Mouse (Mus musculus) hindbrain, postnatal 0 days (tissue): ENCODE data around the gene Zfp341. TPM values are rescaled to one million over a fixed set of nuclear protein-coding genes. Genes with fewer than 3 reads are reported as not detected.

Experiments
- ATAC-seq: fragments of 200-750 bp; cut with Nextera tagmentation; 2 replicates; pipeline ENCODE4 v1.8.0; 2017; ENCODE audit warnings: mild to moderate bottlenecking, moderate TSS enrichment, moderate library complexity
- DNase-seq: peaks from one replicate; pipeline ENCODE4 v3.0.0-alpha.2; 2015; ENCODE audit warnings: low spot score
- H3K27ac ChIP-seq: fragments of 300-500 bp; sonication (generic); 2 replicates; pipeline ENCODE4 v1.5.1; 2014; ENCODE audit warnings: mild to moderate bottlenecking
- H3K27me3 ChIP-seq: fragments of 300-500 bp; sonication (generic); 2 replicates; pipeline ENCODE4 v1.6.1; 2014; ENCODE audit warnings: low read length, mixed read lengths; ENCODE audit not compliant: insufficient read depth
- H3K36me3 ChIP-seq: fragments of 300-500 bp; sonication (generic); 2 replicates; pipeline ENCODE4 v1.6.1; 2014; ENCODE audit warnings: low read length, mixed read lengths; ENCODE audit not compliant: insufficient read depth
- H3K4me1 ChIP-seq: fragments of 300-500 bp; sonication (generic); 2 replicates; pipeline ENCODE4 v1.6.1; 2014; ENCODE audit warnings: antibody characterized with exemption, low read length, mixed read lengths; ENCODE audit not compliant: insufficient read depth
- H3K4me2 ChIP-seq: fragments of 300-500 bp; sonication (generic); 2 replicates; pipeline ENCODE4 v1.6.1; 2014; ENCODE audit warnings: low read depth, mild to moderate bottlenecking, low read length, moderate library complexity, mixed read lengths
- H3K4me3 ChIP-seq: fragments of 300-500 bp; sonication (generic); 2 replicates; pipeline ENCODE4 v1.5.1; 2014; ENCODE audit warnings: low read length
- H3K9ac ChIP-seq: fragments of 300-500 bp; sonication (generic); replicated peaks from 2 replicates; pipeline ENCODE4 v1.6.1; 2014; ENCODE audit warnings: mild to moderate bottlenecking, low read length, moderate library complexity, mixed read lengths
- H3K9me3 ChIP-seq: fragments of 300-500 bp; sonication (generic); 2 replicates; pipeline ENCODE4 v1.6.1; 2016; ENCODE audit warnings: low read length, mixed read lengths
- CTCF ChIP-seq: IDR thresholded peaks from 2 replicates; pipeline ENCODE4 v1.5.1; 2016; ENCODE audit warnings: antibody characterized with exemption, control low read depth, low read depth
- WGBS: fragments of 180-500 bp; shearing (Covaris S2); extraction: QIAGEN DNeasy Blood & Tissue Kit; methylation state at CpG from one replicate; pipeline ENCODE4 v1.1.7; 2014; 5-methylcytosine and 5-hydroxymethylcytosine counted together
- polyA plus RNA-seq: library from polyadenylated mRNA; unstranded; fragments of >200 nt; fragmentation: Nextera tagmentation; extraction: Ambion mirVana; gene quantifications from 2 replicates; pipeline ENCODE4 v1.2.1, GENCODE M21; 2015
- total RNA-seq: library from RNA; depleted of rRNA; stranded (reverse); fragments of >200 nt; gene quantifications from 2 replicates; pipeline ENCODE4 v1.2.3, GENCODE M21; 2014

The Zfp341 gene
- total and polyA plus RNA-seq, 2 experiments from 2014 or later: 1.5 to 8.5 TPM

DNA sequence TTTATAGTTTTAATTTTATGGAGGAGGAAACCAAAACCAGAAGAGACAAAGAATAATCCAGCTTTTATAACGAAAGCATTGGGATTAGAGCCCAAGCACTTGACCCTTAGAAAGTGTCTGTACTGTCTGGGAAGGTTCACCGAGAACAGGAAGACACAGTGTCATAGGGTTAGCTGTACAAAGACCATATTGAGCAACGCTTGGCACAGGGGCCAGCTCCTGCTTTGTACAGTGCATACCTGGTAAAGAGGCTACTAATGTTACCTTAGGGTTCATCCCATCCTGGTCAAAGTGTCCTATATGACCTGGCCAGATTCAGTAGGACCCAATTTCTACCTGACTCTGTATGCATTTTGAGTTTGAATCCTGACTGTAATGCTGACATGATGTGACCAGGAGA is 11.8 kb upstream of the Zfp341 start:
- ATAC-seq: no peak

GRCm38 (mm10) chr2:154603007-154603637 is 10.0 kb upstream of the Zfp341 start:
- 23% methylated on average over 22 of the region's 22 CpGs for WGBS
- H3K4me3 ChIP-seq: peak overlapping the region; percentile 55
- H3K9me3 ChIP-seq: no peaks in the 10 kb centered on the region
- peak overlapping the region; percentile 60 for H3K4me2 ChIP-seq
- TF ChIP-seq CTCF: no peak
- DNase-seq: no peak
- H3K27me3 ChIP-seq: no peaks in the 10 kb centered on the region
- H3K9ac ChIP-seq: peak overlapping the region; percentile 61
- peak overlapping the region; percentile 71; the same call in 1 of the 2 replicates for H3K27ac ChIP-seq
- no peaks in the 10 kb centered on the region for H3K36me3 ChIP-seq
- H3K4me1 ChIP-seq: 0 out of 2 replicates have a peak, but pooled peaks cover 11% of the 10 kb centered on the region
- no peak for ATAC-seq

More for the DNA sequence above, 11.8 kb upstream of the Zfp341 start:
- TF ChIP-seq CTCF: no peak
- Histone ChIP-seq H3K4me1 (0 out of 2 replicates have a peak, but pooled peaks cover 11% of the 10 kb centered on the region), H3K9me3 (no peaks in the 10 kb centered on the region), H3K36me3 (no peaks in the 10 kb centered on the region), H3K27ac (no peak overlapping the region), H3K4me3 (no peak overlapping the region), H3K9ac (no peak overlapping the region), H3K27me3 (no peaks in the 10 kb centered on the region), H3K4me2 (no peak overlapping the region)
- DNase-seq: no peak
- 77% methylated on average over 3 of the region's 3 CpGs for WGBS

DNA sequence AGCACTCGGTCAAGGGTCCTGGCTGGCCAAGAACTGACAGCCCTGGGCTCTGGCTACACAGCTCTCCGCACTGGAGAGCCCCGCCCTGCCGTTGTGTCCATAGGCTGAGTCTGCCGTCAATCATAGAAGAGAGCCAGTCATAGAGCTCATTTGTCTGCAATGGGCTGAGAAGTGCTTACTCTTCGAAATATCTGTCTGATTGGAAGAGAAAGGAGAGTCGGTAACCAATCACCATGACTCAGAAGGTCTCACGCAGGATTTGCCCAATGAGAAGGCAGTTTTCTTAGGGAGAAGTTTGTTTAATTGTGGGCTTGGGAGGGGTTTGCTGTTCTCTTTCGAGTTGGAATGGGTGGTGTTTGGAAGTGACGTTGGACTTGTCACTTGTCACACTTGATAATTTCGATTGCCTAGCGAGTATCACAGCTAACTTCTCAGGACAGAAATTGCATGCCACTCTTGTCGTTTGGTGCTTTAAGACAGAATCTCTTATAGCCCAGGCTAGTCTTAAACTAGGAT is 9.4 kb upstream of the Zfp341 start, which contains the start of gene Pxmp4:
Pxmp4 (minus strand) TSS at position 71 of the 516 bp plus-strand sequence.
- Histone ChIP-seq H3K4me3 (peak within 1 kb of the TSS; percentile 55), H3K4me1 (0 out of 2 replicates have a peak, but pooled peaks cover 11% of the 10 kb centered on the region), H3K27me3 (no peaks in the 10 kb centered on the region), H3K27ac (peak within 1 kb of the TSS; percentile 71; the same call in 1 of the 2 replicates), H3K36me3 (no peaks in the 10 kb centered on the region), H3K4me2 (peak within 1 kb of the TSS; percentile 60), H3K9ac (peak within 1 kb of the TSS; percentile 61), H3K9me3 (no peaks in the 10 kb centered on the region)
- TF ChIP-seq CTCF: no peak
- DNase-seq (peak; percentile 97), ATAC-seq (peak; percentile 100)
- WGBS: 0% methylated on average over 13 of the region's 13 CpGs

GRCm38 (mm10) chr2:154604156-154604555 is 8.9 kb upstream of the Zfp341 start:
- 42% methylated on average over 7 of the region's 7 CpGs for WGBS
- no peak for DNase-seq
- Histone ChIP-seq H3K4me2 (peak overlapping the region; percentile 60), H3K4me1 (0 out of 2 replicates have a peak, but pooled peaks cover 11% of the 10 kb centered on the region), H3K4me3 (peak overlapping the region; percentile 55), H3K9ac (no peak overlapping the region), H3K27me3 (no peaks in the 10 kb centered on the region), H3K9me3 (no peaks in the 10 kb centered on the region), H3K27ac (no peak overlapping the region), H3K36me3 (no peaks in the 10 kb centered on the region)
- no peak for TF ChIP-seq CTCF
- ATAC-seq: no peak

- 93% methylated on average over 1 of the region's 1 CpGs for WGBS
- no peak overlapping the region for H3K27ac ChIP-seq
- TF ChIP-seq CTCF: no peak
- H3K27me3 ChIP-seq: no peaks in the 10 kb centered on the region
- 0 out of 2 replicates have a peak, but pooled peaks cover 11% of the 10 kb centered on the region for H3K4me1 ChIP-seq
- no peak overlapping the region for H3K9ac ChIP-seq
- H3K36me3 ChIP-seq: no peaks in the 10 kb centered on the region
- H3K4me3 ChIP-seq: no peak overlapping the region
- H3K9me3 ChIP-seq: no peaks in the 10 kb centered on the region
- DNase-seq: no peak
- ATAC-seq: no peak
- no peak overlapping the region for H3K4me2 ChIP-seq
Measured at GRCm38 (mm10) chr2:154606965-154607364, 6.1 kb upstream of the Zfp341 start.

- DNase-seq (no peak), ATAC-seq (no peak)
- Histone ChIP-seq H3K9me3 (no peaks in the 10 kb centered on the region), H3K27me3 (no peaks in the 10 kb centered on the region), H3K9ac (no peak overlapping the region), H3K27ac (no peak overlapping the region), H3K4me3 (no peak overlapping the region), H3K4me1 (peaks cover 6% of the 10 kb centered on the region; the same call in 1 of the 2 replicates), H3K36me3 (no peaks in the 10 kb centered on the region), H3K4me2 (no peak overlapping the region)
- TF ChIP-seq CTCF: no peak
- 67% methylated on average over 10 of the region's 10 CpGs for WGBS
Measured at GRCm38 (mm10) chr2:154609050-154609767, 3.9 kb upstream of the Zfp341 start.
